Mouse (Mus musculus): ENCODE results near the gene Fam72a. TPM values are rescaled to one million over a fixed set of nuclear protein-coding genes. Genes with fewer than 3 reads are reported as not detected.
A peak's percentile ranks its signal among the peaks of the same experiment; 100 is the strongest.

Gene Fam72a
- 4.3 and 5.7 TPM in 2 replicates for polyA plus RNA-seq (2016; fragmentation: Nextera tagmentation; extraction: Ambion mirVana)

DNA sequence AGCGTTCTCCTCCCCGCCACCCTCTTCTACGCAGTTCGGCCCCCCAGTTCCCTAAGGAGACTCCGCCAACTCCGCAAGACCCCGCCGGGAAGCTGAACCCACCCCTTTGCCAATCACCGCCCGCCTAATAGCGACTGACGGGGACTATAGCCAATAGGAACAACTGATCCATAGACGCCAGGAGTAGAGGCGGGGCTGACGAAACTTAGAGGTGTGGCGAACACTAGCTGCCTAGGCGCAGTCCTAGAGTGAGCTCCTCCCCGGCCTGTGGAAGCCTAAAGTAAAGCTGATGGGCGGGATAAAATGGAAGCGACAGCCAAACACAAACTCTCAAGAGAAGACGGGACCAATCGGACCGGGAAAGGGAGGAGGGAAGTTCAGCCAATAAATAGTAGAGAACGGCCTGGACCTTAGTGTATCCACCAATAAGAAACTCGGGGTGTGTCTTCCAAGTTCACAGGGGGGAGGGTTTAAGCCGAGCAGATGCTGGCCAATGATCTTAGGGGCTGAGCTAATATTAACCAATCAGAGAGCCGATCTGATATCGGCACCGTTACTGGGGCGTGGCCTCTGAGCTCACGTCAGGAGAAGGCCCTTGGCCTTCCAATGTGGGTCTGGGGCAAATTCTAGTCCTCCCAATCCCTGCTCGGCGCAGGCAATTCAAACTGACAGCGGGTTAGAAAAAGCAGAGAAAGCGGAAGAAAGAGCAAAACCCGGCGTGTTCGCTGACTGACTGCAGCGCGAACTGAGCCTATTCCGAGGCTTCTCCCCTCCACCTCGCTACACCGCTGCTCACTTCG lies at the start of gene Fam72a, which contains the start of gene Srgap2:
Gene Fam72a (plus strand): TSS at position 623 of the 800 bp plus-strand sequence.
Gene Srgap2 (minus strand): TSS at position 72 of the 800 bp plus-strand sequence.
- H3K27me3 ChIP-seq (ENCODE audit: insufficient read depth, poor library complexity, severe bottlenecking), result no peaks in the 10 kb centered on the region
- peaks cover 5% of the 10 kb centered on the region; the same call in 1 of the 2 replicates for H3K36me3 ChIP-seq
- DNase-seq (ENCODE audit: low spot score), result peak; percentile 98
- WGBS, result under 1% methylated on average over 44 of the region's 44 CpGs
- H3K27ac ChIP-seq, result peak within 1 kb of the TSS; percentile 96
- H3K4me3 ChIP-seq, result peak within 1 kb of the TSS; percentile 87
- peaks cover 68% of the 10 kb centered on the region for H3K4me1 ChIP-seq (replicated peaks)
- H3K9me3 ChIP-seq, result no peaks in the 10 kb centered on the region

DNA sequence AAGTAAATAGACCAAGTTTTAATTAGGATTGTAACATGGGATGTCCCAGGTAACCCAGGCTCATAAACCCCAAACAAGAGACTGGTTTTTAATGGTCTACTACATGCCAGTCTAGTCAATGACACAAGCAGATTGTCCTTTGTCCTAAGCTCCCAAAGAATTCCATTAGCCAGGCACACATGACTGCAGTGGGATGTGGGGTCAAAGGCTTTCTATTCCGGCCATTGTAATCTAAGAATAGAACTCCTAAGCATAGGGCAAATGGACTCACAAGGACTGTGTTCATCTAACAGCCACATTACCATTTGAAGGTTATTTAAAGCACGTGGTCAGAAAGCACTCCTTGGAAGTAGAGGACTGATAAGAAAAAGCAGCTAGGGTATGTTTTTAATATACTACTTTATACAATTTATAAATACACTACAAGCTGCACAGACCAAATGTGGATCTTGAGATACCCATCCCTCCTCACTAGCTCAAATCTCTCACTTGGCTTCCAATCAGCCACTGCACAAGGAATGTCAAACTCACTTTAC lies 48.9 kb upstream of the Fam72a start:
- peak; percentile 16 for DNase-seq (ENCODE audit: low spot score)
- Histone ChIP-seq H3K36me3 (peaks cover 12% of the 10 kb centered on the region), H3K27me3 (ENCODE audit: insufficient read depth, poor library complexity, severe bottlenecking) (no peaks in the 10 kb centered on the region), H3K4me1 (replicated peaks) (peaks cover 11% of the 10 kb centered on the region), H3K9me3 (peaks cover 18% of the 10 kb centered on the region), H3K4me3 (no peak overlapping the region), H3K27ac (no peak overlapping the region)
- 32% methylated on average over 2 of the region's 2 CpGs for WGBS

DNA sequence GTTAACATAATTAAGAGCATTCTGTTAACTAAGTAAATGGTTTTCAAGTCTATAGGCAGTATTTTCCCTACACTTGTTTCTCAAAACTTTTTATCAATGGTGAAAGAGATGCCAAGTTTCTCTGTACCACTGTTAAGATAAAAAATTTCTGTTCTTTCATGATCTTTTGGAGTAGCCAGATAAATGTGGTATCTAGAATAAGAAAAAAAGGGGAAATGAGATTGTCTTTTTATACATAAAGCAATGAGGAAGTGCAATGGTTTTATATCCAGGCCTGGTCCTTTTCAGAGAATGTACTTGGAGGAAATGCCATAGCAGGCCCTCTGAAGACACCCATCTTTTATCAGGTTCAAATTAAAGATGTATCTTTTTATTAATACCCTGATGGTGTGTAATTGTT lies 46.3 kb upstream of the Fam72a start:
- DNase-seq (ENCODE audit: low spot score), result no peak
- H3K27ac ChIP-seq, result no peak overlapping the region

DNA sequence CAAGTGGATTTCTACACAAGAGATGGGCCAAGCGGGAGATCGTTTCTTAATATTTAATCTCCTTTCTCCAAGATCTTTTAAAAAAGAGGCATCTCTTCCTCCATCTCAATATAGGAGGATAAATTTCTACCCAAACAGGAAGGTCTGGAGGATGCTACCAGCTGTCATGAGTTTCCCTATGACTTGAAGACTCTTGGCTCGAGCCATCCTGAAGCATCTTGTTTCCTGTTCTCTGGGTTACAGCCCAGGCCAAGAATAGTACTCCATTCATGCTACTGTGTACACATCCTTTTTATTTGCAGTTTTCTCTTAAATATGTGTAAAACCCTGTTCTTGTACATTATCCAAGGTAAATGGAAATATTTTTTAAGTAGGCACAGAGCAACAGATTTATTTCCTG lies 45.5 kb upstream of the Fam72a start:
- 96% methylated on average over 3 of the region's 3 CpGs for WGBS
- DNase-seq (ENCODE audit: low spot score), result no peak
- peaks cover 18% of the 10 kb centered on the region for H3K9me3 ChIP-seq

More for the DNA sequence above, 46.3 kb upstream of the Fam72a start:
- Histone ChIP-seq H3K27me3 (ENCODE audit: insufficient read depth, poor library complexity, severe bottlenecking) (no peaks in the 10 kb centered on the region), H3K36me3 (peaks cover 12% of the 10 kb centered on the region), H3K9me3 (peaks cover 18% of the 10 kb centered on the region), H3K4me3 (no peak overlapping the region), H3K4me1 (replicated peaks) (peaks cover 15% of the 10 kb centered on the region)

DNA sequence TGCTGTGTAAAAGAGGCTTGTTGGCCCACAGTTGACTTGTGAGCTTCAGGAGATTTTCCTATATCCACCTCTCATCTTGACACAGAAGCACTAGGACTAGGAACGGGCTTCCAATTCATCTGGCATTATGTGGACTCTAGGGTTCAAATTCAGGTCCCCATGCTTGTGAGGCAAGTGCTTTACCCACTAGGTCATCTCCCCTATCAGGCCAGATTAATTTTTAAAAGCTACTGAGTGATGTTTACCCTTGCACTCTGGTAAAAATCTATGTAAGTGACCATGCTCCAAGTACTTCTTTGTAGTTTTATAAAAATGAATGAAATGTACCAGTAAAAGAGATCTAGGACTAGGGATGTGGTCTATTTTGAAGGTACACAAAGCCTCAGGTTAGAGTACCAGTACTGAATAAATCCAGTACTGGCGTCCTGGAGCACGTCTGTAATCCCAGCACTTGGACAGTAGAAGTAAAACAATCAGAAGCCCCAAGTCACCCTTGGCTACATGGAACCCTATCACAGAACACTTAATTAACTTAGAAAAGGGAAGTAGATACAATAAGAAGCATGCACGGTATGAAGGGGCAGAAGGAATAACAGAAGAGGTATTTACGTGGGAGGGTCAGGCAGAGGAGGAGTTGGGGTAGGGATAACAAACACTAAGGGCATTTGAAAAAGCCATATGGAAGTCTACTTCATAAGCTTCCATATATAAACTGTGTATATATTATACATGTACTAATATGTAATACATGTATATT lies 41.4 kb upstream of the Fam72a start:
- H3K36me3 ChIP-seq, result no peaks in the 10 kb centered on the region
- H3K27me3 ChIP-seq (ENCODE audit: insufficient read depth, poor library complexity, severe bottlenecking), result no peaks in the 10 kb centered on the region
- no peak overlapping the region for H3K4me3 ChIP-seq
- peaks cover 14% of the 10 kb centered on the region for H3K4me1 ChIP-seq (replicated peaks)
- no peak overlapping the region for H3K27ac ChIP-seq
- no peaks in the 10 kb centered on the region for H3K9me3 ChIP-seq
- WGBS, result 76% methylated on average over 5 of the region's 5 CpGs
- DNase-seq (ENCODE audit: low spot score), result no peak

More for the DNA sequence above, 45.5 kb upstream of the Fam72a start:
- Histone ChIP-seq H3K27me3 (ENCODE audit: insufficient read depth, poor library complexity, severe bottlenecking) (no peaks in the 10 kb centered on the region), H3K4me3 (no peak overlapping the region), H3K36me3 (peaks cover 12% of the 10 kb centered on the region), H3K4me1 (replicated peaks) (peaks cover 23% of the 10 kb centered on the region), H3K27ac (no peak overlapping the region)

DNA sequence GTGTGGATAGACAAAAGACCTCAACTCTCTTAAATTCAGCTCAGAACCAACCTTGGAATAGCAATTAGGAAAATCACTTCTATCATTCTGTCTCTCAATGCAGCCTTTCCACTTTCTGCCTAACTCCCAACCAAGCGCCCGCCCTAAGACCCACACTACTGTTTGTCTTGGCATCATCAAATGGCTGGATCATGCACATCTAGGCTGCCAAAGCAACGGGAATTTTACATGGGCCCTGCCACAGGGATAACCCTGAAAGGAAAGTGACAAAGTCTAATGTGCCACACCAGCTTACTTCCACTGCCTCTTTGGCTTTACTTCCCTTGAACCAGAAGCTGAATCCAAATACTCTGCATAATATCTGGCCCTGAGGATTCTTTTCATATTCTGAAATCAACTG lies 38.4 kb upstream of the Fam72a start:
- H3K4me3 ChIP-seq, result no peak overlapping the region
- WGBS, result 95% methylated on average over 3 of the region's 3 CpGs
- H3K27me3 ChIP-seq (ENCODE audit: insufficient read depth, poor library complexity, severe bottlenecking), result no peaks in the 10 kb centered on the region
- H3K36me3 ChIP-seq, result no peaks in the 10 kb centered on the region
- no peaks in the 10 kb centered on the region for H3K9me3 ChIP-seq
- no peak for DNase-seq (ENCODE audit: low spot score)
- no peak overlapping the region for H3K27ac ChIP-seq
- peaks cover 36% of the 10 kb centered on the region for H3K4me1 ChIP-seq (replicated peaks)

DNA sequence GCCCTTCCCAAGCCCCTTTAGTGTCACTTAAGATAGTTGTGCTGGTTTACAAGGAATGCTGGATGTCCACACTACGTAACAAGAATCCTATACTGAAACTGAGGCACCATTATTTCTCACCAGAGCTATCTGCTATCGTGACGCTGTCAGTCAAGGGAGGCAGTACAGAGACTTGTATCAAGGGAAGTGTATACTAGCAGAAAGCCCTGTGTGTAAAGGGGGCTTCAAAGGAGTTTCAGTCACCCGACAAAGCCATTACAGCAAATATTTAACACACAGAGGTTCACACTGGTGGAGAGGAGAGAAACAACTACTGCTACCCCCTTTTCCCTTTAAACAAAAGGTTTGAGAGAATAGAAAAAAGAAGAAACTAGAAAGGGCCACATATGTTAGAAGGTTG lies 36.1 kb upstream of the Fam72a start:
- Histone ChIP-seq H3K27me3 (ENCODE audit: insufficient read depth, poor library complexity, severe bottlenecking) (no peaks in the 10 kb centered on the region), H3K27ac (no peak overlapping the region), H3K9me3 (no peaks in the 10 kb centered on the region), H3K36me3 (no peaks in the 10 kb centered on the region), H3K4me1 (replicated peaks) (peaks cover 32% of the 10 kb centered on the region), H3K4me3 (no peak overlapping the region)
- 77% methylated on average over 4 of the region's 4 CpGs for WGBS
- DNase-seq (ENCODE audit: low spot score), result no peak

DNA sequence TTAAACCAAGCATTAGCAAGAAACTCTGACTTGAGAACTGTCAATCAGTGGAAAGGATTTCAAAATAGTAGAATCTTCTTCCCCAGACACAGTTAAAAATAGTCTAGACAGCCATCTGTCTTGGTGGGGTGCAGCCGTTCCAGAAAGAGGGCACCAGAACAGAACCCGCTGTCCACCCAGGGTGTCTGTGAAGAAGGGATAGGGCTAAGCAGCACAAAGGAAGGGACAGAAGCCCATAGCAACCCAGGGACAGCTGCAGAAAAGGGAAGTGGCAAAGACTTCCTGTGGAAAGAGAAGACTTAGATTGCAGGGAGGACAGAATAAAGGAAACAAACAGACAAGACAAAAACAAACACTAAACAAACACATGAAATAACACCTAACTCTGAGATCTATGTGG lies 35.3 kb upstream of the Fam72a start:
- Histone ChIP-seq H3K36me3 (no peaks in the 10 kb centered on the region), H3K4me1 (replicated peaks) (peaks cover 25% of the 10 kb centered on the region), H3K4me3 (no peak overlapping the region), H3K9me3 (no peaks in the 10 kb centered on the region), H3K27me3 (ENCODE audit: insufficient read depth, poor library complexity, severe bottlenecking) (no peaks in the 10 kb centered on the region), H3K27ac (no peak overlapping the region)
- no peak for DNase-seq (ENCODE audit: low spot score)
- WGBS, result 65% methylated on average over 2 of the region's 2 CpGs

DNA sequence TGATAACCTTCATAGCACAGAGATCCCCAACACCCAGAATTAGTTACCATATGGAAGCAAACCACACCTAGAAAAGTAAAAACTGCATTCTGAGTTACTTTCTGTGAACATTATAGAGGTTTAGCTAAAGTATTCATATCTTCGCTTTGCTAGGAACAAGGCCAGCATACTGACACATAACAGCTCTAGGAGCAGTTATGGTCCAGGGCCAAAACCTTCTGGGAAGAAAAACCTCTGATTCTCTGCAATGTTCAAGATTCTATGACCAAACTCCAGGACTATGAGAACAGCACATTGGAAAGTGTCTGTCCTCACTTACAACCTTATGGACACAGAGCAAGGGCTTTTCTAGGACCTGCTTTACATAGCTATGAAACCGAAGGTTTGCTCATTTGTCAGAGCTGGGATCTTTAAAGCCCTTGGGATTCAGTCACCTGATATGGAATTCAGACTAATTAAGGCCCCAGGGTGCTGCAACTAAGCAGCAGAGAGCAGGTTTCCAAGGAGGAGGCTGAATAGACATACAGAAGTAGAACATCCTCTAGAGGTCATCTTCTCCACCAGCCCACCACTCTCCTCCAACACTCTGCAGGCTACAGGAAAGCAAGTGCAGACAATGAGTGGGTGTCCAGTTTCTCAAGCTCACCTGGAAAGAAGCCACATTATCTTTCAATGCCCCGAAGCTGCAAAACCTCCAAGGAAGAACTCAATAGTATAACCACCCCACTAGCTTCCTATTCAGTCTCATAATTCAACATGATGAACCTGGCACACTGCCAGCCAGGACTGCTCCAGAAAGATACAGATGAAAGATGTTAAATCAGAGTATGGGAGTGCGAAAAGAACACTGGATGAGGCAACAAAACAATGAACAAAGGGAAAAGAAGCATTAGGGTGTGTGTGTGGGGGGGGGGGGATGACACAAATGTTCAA lies 33.5 kb upstream of the Fam72a start:
- H3K4me3 ChIP-seq, result no peak overlapping the region
- H3K27ac ChIP-seq, result no peak overlapping the region
- H3K27me3 ChIP-seq (ENCODE audit: insufficient read depth, poor library complexity, severe bottlenecking), result no peaks in the 10 kb centered on the region
- peaks cover 24% of the 10 kb centered on the region for H3K4me1 ChIP-seq (replicated peaks)
- no peaks in the 10 kb centered on the region for H3K36me3 ChIP-seq
- DNase-seq (ENCODE audit: low spot score), result no peak
- no peaks in the 10 kb centered on the region for H3K9me3 ChIP-seq
- WGBS, result 89% methylated on average over 4 of the region's 4 CpGs

DNA sequence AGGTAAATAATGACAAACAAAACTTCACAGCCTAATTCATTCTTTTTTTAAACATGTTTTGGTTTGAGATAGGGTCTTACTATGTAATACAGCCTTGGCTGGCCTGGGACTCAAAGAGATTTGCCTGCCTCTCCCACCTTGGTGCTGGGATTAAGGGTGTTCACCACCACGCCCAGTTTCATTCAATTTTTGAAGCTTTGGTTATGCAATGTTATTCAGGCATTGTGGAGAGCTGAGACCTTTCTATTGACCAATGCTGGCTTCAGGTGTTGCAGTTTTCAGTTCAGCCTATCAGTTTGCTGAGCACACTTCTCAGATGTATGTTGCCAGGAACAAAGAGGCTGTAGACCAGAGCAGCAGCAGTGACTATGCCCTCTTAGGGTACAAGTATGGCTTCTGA lies 29.5 kb upstream of the Fam72a start:
- 94% methylated on average over 1 of the region's 1 CpGs for WGBS
- no peaks in the 10 kb centered on the region for H3K36me3 ChIP-seq
- H3K27me3 ChIP-seq (ENCODE audit: insufficient read depth, poor library complexity, severe bottlenecking), result no peaks in the 10 kb centered on the region
- no peak overlapping the region for H3K4me3 ChIP-seq
- DNase-seq (ENCODE audit: low spot score), result no peak
- peaks cover 12% of the 10 kb centered on the region for H3K4me1 ChIP-seq (replicated peaks)
- H3K27ac ChIP-seq, result no peak overlapping the region
- no peaks in the 10 kb centered on the region for H3K9me3 ChIP-seq

DNA sequence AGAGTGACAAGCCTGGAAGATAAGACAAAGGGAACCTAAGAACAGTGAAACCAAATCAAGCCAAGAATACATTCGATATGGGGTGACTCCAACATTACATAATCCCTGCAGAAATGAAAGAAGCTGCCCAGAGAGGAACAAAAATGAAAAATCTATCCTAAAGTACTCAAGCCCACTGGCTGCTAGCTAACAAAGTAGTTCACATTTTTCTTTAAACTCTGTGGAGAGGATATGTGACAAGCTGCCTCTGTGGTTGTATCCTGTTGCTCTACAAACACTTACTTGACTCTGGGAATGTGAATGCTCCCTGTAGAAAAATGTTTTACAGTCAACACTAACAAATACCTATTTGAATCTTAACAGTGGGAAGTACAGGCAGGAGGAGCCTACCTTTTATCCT lies 26.0 kb upstream of the Fam72a start:
- no peak for DNase-seq (ENCODE audit: low spot score)

DNA sequence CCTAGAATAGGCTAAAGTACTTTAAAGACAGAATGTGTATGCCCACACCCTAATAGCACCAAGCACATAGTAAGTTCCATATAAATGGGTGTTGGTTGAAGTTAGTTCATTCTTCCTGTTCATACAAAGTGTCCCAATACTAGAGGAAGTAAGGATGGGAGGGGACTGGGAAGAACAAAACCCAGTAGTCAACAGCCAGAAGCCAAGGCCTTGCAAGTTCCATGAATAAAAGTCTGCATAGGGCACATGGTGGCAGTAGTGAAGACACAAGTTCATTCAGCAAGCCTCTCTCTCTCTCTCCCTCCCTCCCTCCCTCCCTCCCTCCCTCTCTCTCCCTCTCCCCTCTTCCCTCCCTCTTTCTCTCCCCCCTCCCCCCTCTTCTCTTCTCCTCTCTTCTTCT lies 16.6 kb upstream of the Fam72a start:
- Histone ChIP-seq H3K9me3 (no peaks in the 10 kb centered on the region), H3K36me3 (no peaks in the 10 kb centered on the region), H3K27ac (no peak overlapping the region), H3K4me3 (no peak overlapping the region), H3K27me3 (ENCODE audit: insufficient read depth, poor library complexity, severe bottlenecking) (no peaks in the 10 kb centered on the region), H3K4me1 (replicated peaks) (peaks cover 2% of the 10 kb centered on the region; the same call in 1 of the 2 replicates)
- DNase-seq (ENCODE audit: low spot score), result no peak

More for the DNA sequence above, 26.0 kb upstream of the Fam72a start:
- no peak overlapping the region for H3K4me3 ChIP-seq
- no peaks in the 10 kb centered on the region for H3K27me3 ChIP-seq (ENCODE audit: insufficient read depth, poor library complexity, severe bottlenecking)
- no peaks in the 10 kb centered on the region for H3K4me1 ChIP-seq (replicated peaks)
- H3K36me3 ChIP-seq, result no peaks in the 10 kb centered on the region
- H3K9me3 ChIP-seq, result no peaks in the 10 kb centered on the region
- 91% methylated on average over 1 of the region's 1 CpGs for WGBS
- H3K27ac ChIP-seq, result no peak overlapping the region
